Mouse (Mus musculus) neural tube, embryonic 11.5 days (tissue): ENCODE results near the gene Cntfr. TPM values are rescaled to one million over a fixed set of nuclear protein-coding genes. Genes with fewer than 3 reads are reported as not detected.
"Not testable (repeated sequence)": the region's sequence is repeated elsewhere in the genome, so short reads cannot be mapped to it uniquely, and the experiment has no call there.

Experiments
- ATAC-seq: fragments of 200-750 bp; cut with Nextera tagmentation; 2 replicates; pipeline ENCODE4 v1.8.0; 2017; ENCODE audit warnings: moderate number of reproducible peaks, mild to moderate bottlenecking, moderate TSS enrichment, moderate library complexity; ENCODE audit not compliant: insufficient read depth, low FRiP score, low TSS enrichment
- DNase-seq: peaks from one replicate; pipeline ENCODE4 v3.0.0-alpha.2; 2015; ENCODE audit warnings: low spot score
- H3K27ac ChIP-seq: fragments of 300-500 bp; sonication (generic); 2 replicates; pipeline ENCODE4 v1.5.1; 2014; ENCODE audit warnings: low read depth, mild to moderate bottlenecking, low read length
- H3K27me3 ChIP-seq: fragments of 300-500 bp; sonication (generic); 2 replicates; pipeline ENCODE4 v1.6.1; 2014; ENCODE audit warnings: mild to moderate bottlenecking, low read length, mixed read lengths; ENCODE audit not compliant: control insufficient read depth, insufficient read depth
- H3K36me3 ChIP-seq: fragments of 300-500 bp; sonication (generic); 2 replicates; pipeline ENCODE4 v1.6.1; 2014; ENCODE audit warnings: mild to moderate bottlenecking, low read length, moderate library complexity, mixed read lengths; ENCODE audit not compliant: control insufficient read depth, insufficient read depth
- H3K4me1 ChIP-seq: fragments of 300-500 bp; sonication (generic); 2 replicates; pipeline ENCODE4 v1.6.1; 2014; ENCODE audit warnings: low read length, mixed read lengths; ENCODE audit not compliant: control insufficient read depth, insufficient read depth
- H3K4me2 ChIP-seq: fragments of 300-500 bp; sonication (generic); 2 replicates; pipeline ENCODE4 v1.6.1; 2014; ENCODE audit warnings: low read depth, mild to moderate bottlenecking, moderate library complexity
- H3K4me3 ChIP-seq: fragments of 300-500 bp; sonication (generic); 2 replicates; pipeline ENCODE4 v1.5.1; 2014; ENCODE audit warnings: low read depth, low read length
- H3K9ac ChIP-seq: fragments of 300-500 bp; sonication (generic); 2 replicates; pipeline ENCODE4 v1.6.1; 2014; ENCODE audit warnings: mild to moderate bottlenecking, low read length
- H3K9me3 ChIP-seq: fragments of 300-500 bp; sonication (generic); 2 replicates; pipeline ENCODE4 v1.6.1; 2016; ENCODE audit warnings: low read length; ENCODE audit not compliant: control insufficient read depth
- WGBS: fragments of 180-500 bp; shearing (Covaris S2); extraction: QIAGEN DNeasy Blood & Tissue Kit; methylation state at CpG from one replicate; pipeline ENCODE4 v1.1.7; 2014; 5-methylcytosine and 5-hydroxymethylcytosine counted together
- polyA plus RNA-seq: library from polyadenylated mRNA; unstranded; fragments of >200 nt; fragmentation: Nextera tagmentation; extraction: Ambion mirVana; gene quantifications from 2 replicates; pipeline ENCODE4 v1.2.1, GENCODE M21; 2014

Gene Cntfr
- 43.8 and 44.2 TPM in 2 replicates for polyA plus RNA-seq

- not testable (repeated sequence) for H3K36me3 ChIP-seq, H3K4me3 ChIP-seq, H3K27me3 ChIP-seq, H3K9ac ChIP-seq, ATAC-seq, H3K4me2 ChIP-seq, H3K4me1 ChIP-seq, H3K27ac ChIP-seq, H3K9me3 ChIP-seq
- WGBS = 12% methylated on average over 26 of the region's 40 CpGs
- peak; percentile 82 for DNase-seq
These were observed at the start of gene Cntfr for GRCm38 (mm10) chr4:41696930-41697841. TSS of gene Cntfr (minus strand) at chr4:41697089.

- no peaks in the 10 kb centered on the region for H3K27me3 ChIP-seq
- H3K4me1 ChIP-seq = peaks cover 4% of the 10 kb centered on the region; the same call in 1 of the 2 replicates
- H3K9me3 ChIP-seq = no peaks in the 10 kb centered on the region
- DNase-seq = no peak
- no peak overlapping the region for H3K27ac ChIP-seq
- H3K4me2 ChIP-seq = no peak overlapping the region
- H3K9ac ChIP-seq = no peak overlapping the region
- H3K4me3 ChIP-seq = no peak overlapping the region
- 67% methylated on average over 1 of the region's 1 CpGs for WGBS
- ATAC-seq = no peak
- no peaks in the 10 kb centered on the region for H3K36me3 ChIP-seq
These were observed 48.1 kb upstream of the Cntfr start for GRCm38 (mm10) chr4:41745021-41745420.

GRCm38 (mm10) chr4:41744131-41744530 lies 47.2 kb upstream of the Cntfr start:
- Histone ChIP-seq H3K36me3 (no peaks in the 10 kb centered on the region; the same call in 1 of the 2 replicates), H3K4me2 (no peak overlapping the region), H3K4me1 (peaks cover 6% of the 10 kb centered on the region; the same call in 1 of the 2 replicates), H3K4me3 (no peak overlapping the region), H3K9ac (no peak overlapping the region), H3K27me3 (no peaks in the 10 kb centered on the region), H3K9me3 (no peaks in the 10 kb centered on the region), H3K27ac (no peak overlapping the region)
- WGBS = 77% methylated on average over 2 of the region's 2 CpGs
- ATAC-seq = no peak
- DNase-seq = no peak

GRCm38 (mm10) chr4:41741158-41741560 lies 44.3 kb upstream of the Cntfr start:
- peak overlapping the region; percentile 50 for H3K9ac ChIP-seq
- DNase-seq (peak; percentile 95), ATAC-seq (peak; percentile 96)
- peaks cover 6% of the 10 kb centered on the region; the same call in 1 of the 2 replicates for H3K4me1 ChIP-seq
- 0 out of 2 replicates have a peak overlapping the region, but pooled peaks have one; percentile 4 for H3K27ac ChIP-seq
- WGBS = under 1% methylated on average over 27 of the region's 27 CpGs
- no peaks in the 10 kb centered on the region for H3K9me3 ChIP-seq
- peaks cover 2% of the 10 kb centered on the region for H3K36me3 ChIP-seq
- no peaks in the 10 kb centered on the region for H3K27me3 ChIP-seq
- peak overlapping the region; percentile 57 for H3K4me3 ChIP-seq
- H3K4me2 ChIP-seq = peak overlapping the region; percentile 92

- peak overlapping the region; percentile 50 for H3K9ac ChIP-seq
- peaks cover 2% of the 10 kb centered on the region for H3K36me3 ChIP-seq
- H3K27me3 ChIP-seq = no peaks in the 10 kb centered on the region
- WGBS = under 1% methylated on average over 48 of the region's 48 CpGs
- ATAC-seq (peak; percentile 79), DNase-seq (no peak)
- peak overlapping the region; percentile 92 for H3K4me2 ChIP-seq
- 0 out of 2 replicates have a peak overlapping the region, but pooled peaks have one; percentile 4 for H3K27ac ChIP-seq
- peaks cover 6% of the 10 kb centered on the region; the same call in 1 of the 2 replicates for H3K4me1 ChIP-seq
- no peaks in the 10 kb centered on the region for H3K9me3 ChIP-seq
- H3K4me3 ChIP-seq = peak overlapping the region; percentile 57
These were observed 43.7 kb upstream of the Cntfr start for GRCm38 (mm10) chr4:41740380-41741157.

- Histone ChIP-seq H3K27ac (no peak overlapping the region), H3K36me3 (peaks cover 2% of the 10 kb centered on the region), H3K9ac (no peak overlapping the region), H3K4me2 (no peak overlapping the region), H3K4me3 (no peak overlapping the region), H3K4me1 (peaks cover 6% of the 10 kb centered on the region; the same call in 1 of the 2 replicates), H3K9me3 (no peaks in the 10 kb centered on the region), H3K27me3 (no peaks in the 10 kb centered on the region)
- no peak for ATAC-seq
- WGBS = 91% methylated on average over 13 of the region's 13 CpGs
- DNase-seq = no peak
These were observed 42.4 kb upstream of the Cntfr start for GRCm38 (mm10) chr4:41739260-41739659.

GRCm38 (mm10) chr4:41738256-41738603 lies 41.3 kb upstream of the Cntfr start:
- no peak for ATAC-seq
- H3K27me3 ChIP-seq = peaks cover 1% of the 10 kb centered on the region; the same call in 1 of the 2 replicates
- no peak overlapping the region for H3K9ac ChIP-seq
- H3K36me3 ChIP-seq = peaks cover 2% of the 10 kb centered on the region
- no peaks in the 10 kb centered on the region for H3K9me3 ChIP-seq
- peaks cover 6% of the 10 kb centered on the region; the same call in 1 of the 2 replicates for H3K4me1 ChIP-seq
- no peak overlapping the region for H3K27ac ChIP-seq
- WGBS = 81% methylated on average over 1 of the region's 1 CpGs
- DNase-seq = no peak
- H3K4me3 ChIP-seq = no peak overlapping the region
- H3K4me2 ChIP-seq = no peak overlapping the region

GRCm38 (mm10) chr4:41737602-41738255 lies 40.8 kb upstream of the Cntfr start:
- no peaks in the 10 kb centered on the region for H3K9me3 ChIP-seq
- DNase-seq = peak; percentile 78
- peaks cover 6% of the 10 kb centered on the region; the same call in 1 of the 2 replicates for H3K4me1 ChIP-seq
- H3K4me3 ChIP-seq = no peak overlapping the region
- no peak overlapping the region for H3K4me2 ChIP-seq
- ATAC-seq = no peak
- H3K27me3 ChIP-seq = peaks cover 6% of the 10 kb centered on the region; the same call in 1 of the 2 replicates
- H3K27ac ChIP-seq = no peak overlapping the region
- 54% methylated on average over 8 of the region's 8 CpGs for WGBS
- no peak overlapping the region for H3K9ac ChIP-seq
- H3K36me3 ChIP-seq = peaks cover 2% of the 10 kb centered on the region
